Mouse (Mus musculus): ENCODE results near the gene Dst. TPM values are rescaled to one million over a fixed set of nuclear protein-coding genes. Genes with fewer than 3 reads are reported as not detected.

The Dst gene
- total and polyA plus RNA-seq, 3 experiments: 9.1 to 28.0 (median 20.5) TPM

DNA sequence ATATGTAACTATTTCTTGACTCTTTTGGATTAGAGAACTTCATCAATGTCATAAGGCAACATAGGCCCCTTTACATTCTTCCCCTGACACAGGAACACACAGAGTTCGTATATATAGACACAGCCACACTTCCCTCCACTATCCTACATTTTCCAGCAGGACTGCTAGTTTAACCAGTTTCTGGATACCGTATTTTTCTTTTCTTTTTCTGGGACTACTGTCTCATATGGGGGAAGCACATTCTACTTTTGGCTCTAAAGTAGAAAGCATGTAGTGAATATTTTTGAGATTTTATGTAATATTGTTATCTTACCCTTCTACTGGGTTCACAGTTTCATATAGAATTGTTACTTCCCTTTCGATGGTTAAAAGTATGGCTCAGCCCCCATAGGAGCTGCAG is 38.6 kb upstream of the Dst start:
- in situ Hi-C loops (cut with MboI; ENCODE audit: low pct_ligation_motif_present, low pct_unique_long_range_greater_than_20kb, low sequenced_read_pairs) (no loop called here), dilution Hi-C loops (cut with MboI; ENCODE audit: extremely low pct_ligation_motif_present, extremely low pct_unique_long_range_greater_than_20kb, low sequenced_read_pairs) (no loop called here)
- H3K9me3 ChIP-seq (replicated peaks; ENCODE audit: low read length): peaks cover 2% of the 10 kb centered on the region
- DNase-seq (ENCODE audit: extremely low read depth): no peak
- no peak overlapping the region for H3K4me2 ChIP-seq (ENCODE audit: insufficient read depth, low read depth, poor library complexity, severe bottlenecking)
- H3K79me2 ChIP-seq (replicated peaks; ENCODE audit: control insufficient read depth, extremely low read depth, insufficient read depth, poor library complexity, severe bottlenecking): no peaks in the 10 kb centered on the region
- H3K4me1 ChIP-seq (ENCODE audit: control insufficient read depth in 1 of 2, insufficient read depth in 2 of 2): no peaks in the 10 kb centered on the region
- no peak overlapping the region for H3K27ac ChIP-seq (ENCODE audit: insufficient read depth, low read depth)
- H3K4me3 ChIP-seq (replicated peaks in 1 of 3; ENCODE audit: low read depth in 2 of 3, low read length in 2 of 3, poor library complexity in 1 of 3): no peak overlapping the region
- peaks cover 0 to 6% of the 10 kb centered on the region in 2 experiments for H3K36me3 ChIP-seq (replicated peaks in 1 of 2; ENCODE audit: control insufficient read depth in 1 of 2, insufficient read depth in 1 of 2, low read length in 1 of 2)
- no peaks in the 10 kb centered on the region for H3K27me3 ChIP-seq (replicated peaks)
- H3K9ac ChIP-seq (ENCODE audit: insufficient read depth, low read depth): no peak overlapping the region
- no peak for TF ChIP-seq TBP (conservative IDR thresholded peaks at IDR 0.05; ENCODE audit: low read depth, low read length)
- no peak for TF ChIP-seq ZMIZ1 (IDR thresholded peaks at IDR 0.05; ENCODE audit: low read depth, low read length)
- no peak for TF ChIP-seq NRF1 (IDR thresholded peaks at IDR 0.05; ENCODE audit: low read depth, low read length)
- TF ChIP-seq MAZ (IDR thresholded peaks at IDR 0.05; ENCODE audit: low read depth, low read length): no peak
- TF ChIP-seq KAT2A (IDR thresholded peaks at IDR 0.05; ENCODE audit: insufficient replicate concordance, low read length): no peak
- TF ChIP-seq MYC (IDR thresholded peaks at IDR 0.05; ENCODE audit: low read depth, low read length): no peak
- no peak for TF ChIP-seq POLR2A (IDR thresholded peaks at IDR 0.05; ENCODE audit: low read depth, low read length)
- no peak for TF ChIP-seq CHD1 (IDR thresholded peaks at IDR 0.05; ENCODE audit: low read depth, low read length)
- TF ChIP-seq MXI1 (IDR thresholded peaks at IDR 0.05; ENCODE audit: low read depth, low read length): no peak
- no peak for TF ChIP-seq CHD2 (IDR thresholded peaks at IDR 0.05; ENCODE audit: low read length)
- TF ChIP-seq ZKSCAN1 (IDR thresholded peaks at IDR 0.05; ENCODE audit: borderline replicate concordance, low read depth, low read length): no peak
- TF ChIP-seq UBTF (IDR thresholded peaks at IDR 0.05; ENCODE audit: low read depth, low read length): no peak

DNA sequence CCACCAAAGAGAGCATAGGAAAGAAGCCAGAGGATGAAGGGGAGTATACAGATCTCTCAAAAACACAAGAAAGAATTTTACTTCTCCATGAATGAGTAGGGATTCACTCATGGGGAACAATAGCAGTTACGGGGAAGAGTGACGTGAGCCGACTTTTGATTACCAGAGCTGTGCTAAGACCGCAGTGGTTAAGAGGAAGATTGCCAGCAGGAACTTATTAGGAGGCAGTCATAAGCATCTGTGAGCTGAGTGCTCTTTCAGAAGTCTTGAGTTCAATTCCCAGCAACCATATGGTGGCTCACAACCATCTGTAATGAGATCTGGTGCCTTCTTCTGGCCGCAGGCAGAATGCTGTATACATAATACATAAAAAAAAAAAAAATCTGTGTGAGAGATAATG is 34.5 kb upstream of the Dst start:
- H3K4me1 ChIP-seq (ENCODE audit: control insufficient read depth in 1 of 2, insufficient read depth in 2 of 2): peaks cover 0 to 3% of the 10 kb centered on the region in 2 experiments; a peak in 1 of 4 replicates
- H3K36me3 ChIP-seq (replicated peaks in 1 of 2; ENCODE audit: control insufficient read depth in 1 of 2, insufficient read depth in 1 of 2, low read length in 1 of 2): peaks cover 0 to 6% of the 10 kb centered on the region in 2 experiments
- no peak overlapping the region for H3K4me2 ChIP-seq (ENCODE audit: insufficient read depth, low read depth, poor library complexity, severe bottlenecking)
- no peaks in the 10 kb centered on the region for H3K79me2 ChIP-seq (replicated peaks; ENCODE audit: control insufficient read depth, extremely low read depth, insufficient read depth, poor library complexity, severe bottlenecking)
- H3K9ac ChIP-seq (ENCODE audit: insufficient read depth, low read depth): no peak overlapping the region
- peaks cover 2% of the 10 kb centered on the region for H3K9me3 ChIP-seq (replicated peaks; ENCODE audit: low read length)
- H3K27me3 ChIP-seq (replicated peaks): no peaks in the 10 kb centered on the region
- dilution Hi-C loops (cut with MboI; ENCODE audit: extremely low pct_ligation_motif_present, extremely low pct_unique_long_range_greater_than_20kb, low sequenced_read_pairs) (no loop called here), in situ Hi-C loops (cut with MboI; ENCODE audit: low pct_ligation_motif_present, low pct_unique_long_range_greater_than_20kb, low sequenced_read_pairs) (no loop called here)
- no peak overlapping the region for H3K4me3 ChIP-seq (replicated peaks in 1 of 3; ENCODE audit: low read depth in 2 of 3, low read length in 2 of 3, poor library complexity in 1 of 3)
- no peak for DNase-seq (ENCODE audit: extremely low read depth)
- TF ChIP-seq MAFK (IDR thresholded peaks at IDR 0.05; ENCODE audit: insufficient replicate concordance, low read length) (no peak), JUND (conservative IDR thresholded peaks at IDR 0.05; ENCODE audit: low read depth, low read length) (no peak), ZNF384 (IDR thresholded peaks at IDR 0.05; ENCODE audit: low read depth, low read length) (0 out of 2 replicates have a peak, but pooled peaks have one; percentile 11)
- no peak overlapping the region for H3K27ac ChIP-seq (ENCODE audit: insufficient read depth, low read depth)

DNA sequence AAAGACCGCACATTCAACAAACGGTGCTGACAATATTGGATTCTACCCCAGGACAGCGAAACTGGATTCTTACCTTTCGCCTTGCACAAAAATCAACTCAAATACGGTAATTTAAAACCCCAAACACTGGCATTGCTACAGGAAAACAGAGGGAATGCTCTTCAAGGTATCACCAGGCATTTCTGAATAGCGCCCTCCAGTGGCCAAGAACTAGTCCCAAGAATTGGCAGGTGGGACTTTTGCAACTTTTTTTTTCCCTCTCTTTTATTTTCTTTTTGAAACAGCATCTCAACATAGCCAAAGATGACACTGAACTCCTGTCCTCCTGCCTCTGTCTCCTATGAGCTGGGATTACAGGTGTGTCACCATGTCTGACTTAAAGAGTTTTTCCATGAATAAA is 32.3 kb upstream of the Dst start:
- H3K4me3 ChIP-seq (replicated peaks in 1 of 3; ENCODE audit: low read depth in 2 of 3, low read length in 2 of 3, poor library complexity in 1 of 3): no peak overlapping the region
- dilution Hi-C loops (cut with MboI; ENCODE audit: extremely low pct_ligation_motif_present, extremely low pct_unique_long_range_greater_than_20kb, low sequenced_read_pairs): no loop called here
- H3K27ac ChIP-seq (ENCODE audit: insufficient read depth, low read depth): no peak overlapping the region
- H3K9ac ChIP-seq (ENCODE audit: insufficient read depth, low read depth): no peak overlapping the region
- no peak overlapping the region for H3K4me2 ChIP-seq (ENCODE audit: insufficient read depth, low read depth, poor library complexity, severe bottlenecking)
- H3K4me1 ChIP-seq (ENCODE audit: control insufficient read depth in 1 of 2, insufficient read depth in 2 of 2): peaks cover 0 to 3% of the 10 kb centered on the region in 2 experiments; a peak in 1 of 4 replicates
- peaks cover 2% of the 10 kb centered on the region for H3K9me3 ChIP-seq (replicated peaks; ENCODE audit: low read length)
- peaks cover 0 to 6% of the 10 kb centered on the region in 2 experiments for H3K36me3 ChIP-seq (replicated peaks in 1 of 2; ENCODE audit: control insufficient read depth in 1 of 2, insufficient read depth in 1 of 2, low read length in 1 of 2)
- peak; percentile 53 for DNase-seq (ENCODE audit: extremely low read depth)
- H3K79me2 ChIP-seq (replicated peaks; ENCODE audit: control insufficient read depth, extremely low read depth, insufficient read depth, poor library complexity, severe bottlenecking): no peaks in the 10 kb centered on the region
- in situ Hi-C loops (cut with MboI; ENCODE audit: low pct_ligation_motif_present, low pct_unique_long_range_greater_than_20kb, low sequenced_read_pairs): no loop called here
- TF ChIP-seq ZNF384 (IDR thresholded peaks at IDR 0.05; ENCODE audit: low read depth, low read length) (peak; percentile 60), CTCF (conservative IDR thresholded peaks at IDR 0.05 in 1 of 2, IDR thresholded peaks at IDR 0.05 in 1 of 2; ENCODE audit: low read depth in 2 of 2, low read length in 2 of 2) (peak; percentile 47 to 60), ZMIZ1 (IDR thresholded peaks at IDR 0.05; ENCODE audit: low read depth, low read length) (no peak)
- no peaks in the 10 kb centered on the region for H3K27me3 ChIP-seq (replicated peaks)
